Mouse (Mus musculus): Measurements from ENCODE around the gene Chd8. TPM values are rescaled to one million over a fixed set of nuclear protein-coding genes. Genes with fewer than 3 reads are reported as not detected.
"Not testable (repeated sequence)": the region's sequence is repeated elsewhere in the genome, so short reads cannot be mapped to it uniquely, and the experiment has no call there.

Chd8 gene
- 32.6 and 33.8 TPM in 2 replicates for polyA plus RNA-seq (2015; fragmentation: Nextera tagmentation; extraction: Ambion mirVana)

GRCm38 (mm10) chr14:52257484-52258213, at the start of gene Chd8:
Gene Chd8 (minus strand): TSS chr14:52257780.
- H3K36me3 ChIP-seq (ENCODE audit: control insufficient read depth, insufficient read depth, low read length), result no peaks in the 10 kb centered on the region; the same call in 1 of the 2 replicates
- peak within 1 kb of the TSS; percentile 76 for H3K9ac ChIP-seq (ENCODE audit: low read length)
- under 1% methylated on average over 54 of the region's 54 CpGs for WGBS
- H3K9me3 ChIP-seq (ENCODE audit: control insufficient read depth, low read length), result no peaks in the 10 kb centered on the region
- H3K4me3 ChIP-seq (ENCODE audit: low read length), result peak within 1 kb of the TSS; percentile 79
- ATAC-seq (ENCODE audit: low read depth), result peak; percentile 100
- peak within 1 kb of the TSS; percentile 84 for H3K27ac ChIP-seq (ENCODE audit: low read length)
- peak within 1 kb of the TSS; percentile 68 for H3K4me2 ChIP-seq (ENCODE audit: low read depth, low read length)
- no peaks in the 10 kb centered on the region for H3K27me3 ChIP-seq (ENCODE audit: control insufficient read depth, insufficient read depth, low read depth, low read length)
- peaks cover 7% of the 10 kb centered on the region for H3K4me1 ChIP-seq (replicated peaks; ENCODE audit: control insufficient read depth, insufficient read depth, low read length)

- 93% methylated on average over 2 of the region's 2 CpGs for WGBS
- Histone ChIP-seq H3K4me2 (ENCODE audit: low read depth, low read length) (no peak overlapping the region), H3K4me3 (ENCODE audit: low read length) (no peak overlapping the region)
Observed at GRCm38 (mm10) chr14:52306100-52306499, 48.5 kb upstream of the Chd8 start.

GRCm38 (mm10) chr14:52304644-52305271, 47.2 kb upstream of the Chd8 start, which contains the start of gene Mettl3:
Gene Mettl3 (minus strand): TSS chr14:52305128.
- H3K27me3 ChIP-seq (ENCODE audit: control insufficient read depth, insufficient read depth, low read depth, low read length), result no peaks in the 10 kb centered on the region
- H3K9me3 ChIP-seq (ENCODE audit: control insufficient read depth, low read length), result no peaks in the 10 kb centered on the region
- H3K27ac ChIP-seq (ENCODE audit: low read length), result peak within 1 kb of the TSS; percentile 99
- peaks cover 5% of the 10 kb centered on the region for H3K4me1 ChIP-seq (replicated peaks; ENCODE audit: control insufficient read depth, insufficient read depth, low read length)
- WGBS, result under 1% methylated on average over 46 of the region's 46 CpGs
- peak; percentile 96 for ATAC-seq (ENCODE audit: low read depth)
- peak within 1 kb of the TSS; percentile 81 for H3K4me2 ChIP-seq (ENCODE audit: low read depth, low read length)
- peaks cover 4% of the 10 kb centered on the region for H3K36me3 ChIP-seq (ENCODE audit: control insufficient read depth, insufficient read depth, low read length)
- H3K4me3 ChIP-seq (ENCODE audit: low read length), result peak within 1 kb of the TSS; percentile 84
- H3K9ac ChIP-seq (ENCODE audit: low read length), result peak within 1 kb of the TSS; percentile 83

More at GRCm38 (mm10) chr14:52306100-52306499, 48.5 kb upstream of the Chd8 start:
- Histone ChIP-seq H3K4me1 (replicated peaks; ENCODE audit: control insufficient read depth, insufficient read depth, low read length) (peaks cover 5% of the 10 kb centered on the region), H3K27me3 (ENCODE audit: control insufficient read depth, insufficient read depth, low read depth, low read length) (no peaks in the 10 kb centered on the region), H3K9me3 (ENCODE audit: control insufficient read depth, low read length) (no peaks in the 10 kb centered on the region), H3K9ac (ENCODE audit: low read length) (no peak overlapping the region), H3K27ac (ENCODE audit: low read length) (no peak overlapping the region), H3K36me3 (ENCODE audit: control insufficient read depth, insufficient read depth, low read length) (peaks cover 4% of the 10 kb centered on the region)
- no peak for ATAC-seq (ENCODE audit: low read depth)

- not testable (repeated sequence) for ATAC-seq (ENCODE audit: low read depth); H3K4me3 ChIP-seq (ENCODE audit: low read length); H3K4me1 ChIP-seq (replicated peaks; ENCODE audit: control insufficient read depth, insufficient read depth, low read length); H3K9me3 ChIP-seq (ENCODE audit: control insufficient read depth, low read length); H3K27me3 ChIP-seq (ENCODE audit: control insufficient read depth, insufficient read depth, low read depth, low read length); H3K4me2 ChIP-seq (ENCODE audit: low read depth, low read length); H3K9ac ChIP-seq (ENCODE audit: low read length); H3K27ac ChIP-seq (ENCODE audit: low read length)
- WGBS, result 94% methylated on average over 3 of the region's 3 CpGs
- peaks cover 11% of the 10 kb centered on the region for H3K36me3 ChIP-seq (ENCODE audit: control insufficient read depth, insufficient read depth, low read length)
Observed at GRCm38 (mm10) chr14:52303517-52303916, 45.9 kb upstream of the Chd8 start.

- peaks cover 45% of the 10 kb centered on the region for H3K36me3 ChIP-seq (ENCODE audit: control insufficient read depth, insufficient read depth, low read length)
- no peak overlapping the region for H3K4me2 ChIP-seq (ENCODE audit: low read depth, low read length)
- ATAC-seq (ENCODE audit: low read depth), result peak; percentile 31; the same call in 1 of the 2 replicates
- H3K9ac ChIP-seq (ENCODE audit: low read length), result no peak overlapping the region
- H3K27me3 ChIP-seq (ENCODE audit: control insufficient read depth, insufficient read depth, low read depth, low read length), result no peaks in the 10 kb centered on the region
- H3K27ac ChIP-seq (ENCODE audit: low read length), result no peak overlapping the region
- no peaks in the 10 kb centered on the region for H3K9me3 ChIP-seq (ENCODE audit: control insufficient read depth, low read length)
- H3K4me1 ChIP-seq (replicated peaks; ENCODE audit: control insufficient read depth, insufficient read depth, low read length), result no peaks in the 10 kb centered on the region
- no peak overlapping the region for H3K4me3 ChIP-seq (ENCODE audit: low read length)
- WGBS, result 61% methylated on average over 6 of the region's 6 CpGs
Observed at GRCm38 (mm10) chr14:52295558-52296264, 38.1 kb upstream of the Chd8 start.

- H3K27me3 ChIP-seq (ENCODE audit: control insufficient read depth, insufficient read depth, low read depth, low read length), result no peaks in the 10 kb centered on the region
- 87% methylated on average over 3 of the region's 3 CpGs for WGBS
- H3K4me1 ChIP-seq (replicated peaks; ENCODE audit: control insufficient read depth, insufficient read depth, low read length), result peaks cover 6% of the 10 kb centered on the region
- no peak overlapping the region for H3K27ac ChIP-seq (ENCODE audit: low read length)
- no peaks in the 10 kb centered on the region for H3K9me3 ChIP-seq (ENCODE audit: control insufficient read depth, low read length)
- no peak overlapping the region for H3K9ac ChIP-seq (ENCODE audit: low read length)
- no peak overlapping the region for H3K4me3 ChIP-seq (ENCODE audit: low read length)
- peaks cover 24% of the 10 kb centered on the region for H3K36me3 ChIP-seq (ENCODE audit: control insufficient read depth, insufficient read depth, low read length)
- ATAC-seq (ENCODE audit: low read depth), result no peak
- H3K4me2 ChIP-seq (ENCODE audit: low read depth, low read length), result no peak overlapping the region
Observed at GRCm38 (mm10) chr14:52284191-52284590, 26.6 kb upstream of the Chd8 start.

- 95% methylated on average over 5 of the region's 5 CpGs for WGBS
- no peak for ATAC-seq (ENCODE audit: low read depth)
- H3K36me3 ChIP-seq (ENCODE audit: control insufficient read depth, insufficient read depth, low read length), result peaks cover 22% of the 10 kb centered on the region
Observed at GRCm38 (mm10) chr14:52283629-52284028, 26.0 kb upstream of the Chd8 start.

GRCm38 (mm10) chr14:52279747-52280120, 22.2 kb upstream of the Chd8 start:
- H3K4me2 ChIP-seq (ENCODE audit: low read depth, low read length), result peak overlapping the region; percentile 61
- under 1% methylated on average over 20 of the region's 21 CpGs for WGBS
- peak overlapping the region; percentile 78 for H3K27ac ChIP-seq (ENCODE audit: low read length)
- H3K27me3 ChIP-seq (ENCODE audit: control insufficient read depth, insufficient read depth, low read depth, low read length), result no peaks in the 10 kb centered on the region
- H3K36me3 ChIP-seq (ENCODE audit: control insufficient read depth, insufficient read depth, low read length), result peaks cover under 1% of the 10 kb centered on the region; the same call in 1 of the 2 replicates
- H3K4me1 ChIP-seq (replicated peaks; ENCODE audit: control insufficient read depth, insufficient read depth, low read length), result peaks cover 8% of the 10 kb centered on the region
- peak overlapping the region; percentile 93 for H3K4me3 ChIP-seq (ENCODE audit: low read length)
- peak overlapping the region; percentile 89 for H3K9ac ChIP-seq (ENCODE audit: low read length)
- peak; percentile 16 for ATAC-seq (ENCODE audit: low read depth)
- H3K9me3 ChIP-seq (ENCODE audit: control insufficient read depth, low read length), result no peaks in the 10 kb centered on the region

More at GRCm38 (mm10) chr14:52283629-52284028, 26.0 kb upstream of the Chd8 start:
- Histone ChIP-seq H3K4me1 (replicated peaks; ENCODE audit: control insufficient read depth, insufficient read depth, low read length) (peaks cover 6% of the 10 kb centered on the region), H3K27ac (ENCODE audit: low read length) (no peak overlapping the region), H3K9ac (ENCODE audit: low read length) (no peak overlapping the region), H3K4me2 (ENCODE audit: low read depth, low read length) (no peak overlapping the region), H3K9me3 (ENCODE audit: control insufficient read depth, low read length) (no peaks in the 10 kb centered on the region), H3K4me3 (ENCODE audit: low read length) (no peak overlapping the region), H3K27me3 (ENCODE audit: control insufficient read depth, insufficient read depth, low read depth, low read length) (no peaks in the 10 kb centered on the region)
